Mouse (Mus musculus): ENCODE data around the gene Noxa1. TPM values are rescaled to one million over a fixed set of nuclear protein-coding genes. Genes with fewer than 3 reads are reported as not detected.

Noxa1 gene
- polyA plus RNA-seq, 1 experiment from 2014 or later: not detected

DNA sequence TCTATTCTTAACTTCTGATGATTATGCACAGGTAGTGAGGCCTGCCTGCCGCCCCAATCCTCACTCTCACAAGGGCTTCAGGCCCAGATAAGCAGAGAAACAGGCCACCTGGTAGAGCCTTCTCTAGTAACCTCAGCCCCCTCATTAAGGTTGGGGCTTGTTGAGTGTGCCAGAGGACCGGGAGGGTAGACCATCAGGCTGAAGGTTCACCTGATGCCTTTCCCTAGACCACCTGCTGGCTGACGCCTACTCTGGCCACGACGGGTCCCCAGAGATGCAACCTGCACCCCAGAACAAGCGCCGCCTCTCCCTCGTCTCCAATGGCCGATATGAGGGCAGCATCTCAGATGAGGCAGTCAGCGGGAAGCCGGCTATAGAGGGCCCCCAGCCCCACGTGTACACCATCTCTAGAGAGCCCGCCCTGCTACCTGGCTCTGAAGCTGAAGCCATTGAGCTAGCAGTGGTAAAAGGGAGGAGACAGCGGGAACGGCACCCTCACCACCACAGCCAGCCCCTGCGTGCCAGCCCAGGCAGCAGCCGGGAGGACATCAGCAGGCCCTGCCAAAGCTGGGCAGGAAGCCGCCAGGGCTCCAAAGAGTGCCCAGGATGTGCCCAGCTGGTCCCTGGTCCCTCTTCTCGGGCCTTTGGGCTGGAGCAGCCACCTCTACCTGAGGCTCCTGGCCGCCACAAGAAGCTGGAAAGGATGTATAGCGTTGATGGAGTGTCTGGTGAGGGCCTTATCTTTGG is 39.4 kb downstream of the Noxa1 start:
- no peak for ATAC-seq (ENCODE audit: low FRiP score)
- DNase-seq (ENCODE audit: low spot score): no peak
- H3K27ac ChIP-seq: no peak overlapping the region
- H3K36me3 ChIP-seq (replicated peaks; ENCODE audit: control insufficient read depth, insufficient read depth): peaks cover 44% of the 10 kb centered on the region
- H3K27me3 ChIP-seq (ENCODE audit: control insufficient read depth, insufficient read depth, low read length): no peaks in the 10 kb centered on the region
- H3K9me3 ChIP-seq (ENCODE audit: control insufficient read depth, low read length): no peaks in the 10 kb centered on the region
- WGBS: 92% methylated on average over 21 of the region's 21 CpGs
- peak overlapping the region; percentile 89 for H3K4me3 ChIP-seq (replicated peaks; ENCODE audit: low read length)
- H3K4me2 ChIP-seq (replicated peaks): peak overlapping the region; percentile 94
- peak overlapping the region; percentile 88 for H3K9ac ChIP-seq
- peaks cover 14% of the 10 kb centered on the region for H3K4me1 ChIP-seq (replicated peaks; ENCODE audit: control insufficient read depth, insufficient read depth, low read length)

GRCm38 (mm10) chr2:25055068-25055405 is 39.9 kb downstream of the Noxa1 start:
- Histone ChIP-seq H3K4me3 (replicated peaks; ENCODE audit: low read length) (peak overlapping the region; percentile 89), H3K9me3 (ENCODE audit: control insufficient read depth, low read length) (no peaks in the 10 kb centered on the region), H3K36me3 (replicated peaks; ENCODE audit: control insufficient read depth, insufficient read depth) (peaks cover 38% of the 10 kb centered on the region), H3K4me2 (replicated peaks) (peak overlapping the region; percentile 94), H3K9ac (peak overlapping the region; percentile 88), H3K27ac (no peak overlapping the region), H3K27me3 (ENCODE audit: control insufficient read depth, insufficient read depth, low read length) (no peaks in the 10 kb centered on the region), H3K4me1 (replicated peaks; ENCODE audit: control insufficient read depth, insufficient read depth, low read length) (peaks cover 14% of the 10 kb centered on the region)
- ATAC-seq (ENCODE audit: low FRiP score) (peak; percentile 39; the same call in 1 of the 2 replicates), DNase-seq (ENCODE audit: low spot score) (no peak)
- WGBS: 31% methylated on average over 2 of the region's 2 CpGs

DNA sequence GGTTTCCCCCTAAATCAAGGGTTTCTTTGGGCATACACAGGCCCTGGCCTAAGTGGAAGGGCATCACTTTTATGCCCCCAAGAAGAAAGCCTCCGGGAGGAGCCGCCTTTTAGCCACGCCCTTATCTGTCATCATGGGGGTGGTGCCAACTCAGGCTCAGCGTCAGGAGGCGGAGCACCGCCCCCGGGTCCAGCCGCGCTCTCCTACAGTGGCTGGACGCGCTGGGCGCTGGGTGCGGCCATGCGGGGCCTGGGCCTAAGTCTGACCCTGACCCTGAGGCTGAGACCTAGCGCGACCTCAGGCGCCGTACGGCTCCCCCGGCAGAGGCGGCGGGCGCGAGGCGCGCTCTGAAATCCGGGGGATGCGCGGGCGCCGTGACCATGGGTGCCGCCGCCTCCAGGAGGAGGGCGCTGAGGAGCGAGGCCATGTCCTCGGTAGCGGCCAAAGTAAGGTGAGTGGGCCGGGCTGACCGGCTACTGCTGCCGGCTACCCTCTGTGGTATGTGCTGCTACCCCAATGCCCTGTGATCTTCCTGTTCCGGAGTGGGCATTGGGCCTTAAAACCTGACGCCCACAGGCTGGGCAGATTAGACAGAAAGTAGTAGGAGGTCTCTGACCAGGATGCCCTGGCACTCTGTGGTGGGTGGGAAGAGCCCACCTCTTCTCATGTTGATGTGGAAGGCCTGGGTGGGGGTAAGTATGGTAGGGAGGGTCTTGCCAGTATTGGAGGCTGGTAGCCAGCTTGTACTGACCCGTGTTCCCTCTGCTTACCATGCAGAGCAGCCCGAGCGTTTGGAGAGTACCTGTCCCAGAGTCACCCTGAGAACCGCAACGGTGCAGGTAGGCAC is 40.5 kb downstream of the Noxa1 start, which contains the start of gene Nsmf:
TSS of gene Nsmf (plus strand) at position 135 of the 847 bp plus-strand sequence.
- DNase-seq (ENCODE audit: low spot score): peak; percentile 88
- peaks cover 32% of the 10 kb centered on the region for H3K36me3 ChIP-seq (replicated peaks; ENCODE audit: control insufficient read depth, insufficient read depth)
- peak within 1 kb of the TSS; percentile 89 for H3K4me3 ChIP-seq (replicated peaks; ENCODE audit: low read length)
- peak within 1 kb of the TSS; percentile 60 for H3K27ac ChIP-seq
- WGBS: 5% methylated on average over 47 of the region's 47 CpGs
- peak within 1 kb of the TSS; percentile 88 for H3K9ac ChIP-seq
- H3K4me2 ChIP-seq (replicated peaks): peak within 1 kb of the TSS; percentile 94
- no peaks in the 10 kb centered on the region for H3K9me3 ChIP-seq (ENCODE audit: control insufficient read depth, low read length)
- ATAC-seq (ENCODE audit: low FRiP score): peak; percentile 89
- H3K27me3 ChIP-seq (ENCODE audit: control insufficient read depth, insufficient read depth, low read length): no peaks in the 10 kb centered on the region
- H3K4me1 ChIP-seq (replicated peaks; ENCODE audit: control insufficient read depth, insufficient read depth, low read length): peaks cover 14% of the 10 kb centered on the region

DNA sequence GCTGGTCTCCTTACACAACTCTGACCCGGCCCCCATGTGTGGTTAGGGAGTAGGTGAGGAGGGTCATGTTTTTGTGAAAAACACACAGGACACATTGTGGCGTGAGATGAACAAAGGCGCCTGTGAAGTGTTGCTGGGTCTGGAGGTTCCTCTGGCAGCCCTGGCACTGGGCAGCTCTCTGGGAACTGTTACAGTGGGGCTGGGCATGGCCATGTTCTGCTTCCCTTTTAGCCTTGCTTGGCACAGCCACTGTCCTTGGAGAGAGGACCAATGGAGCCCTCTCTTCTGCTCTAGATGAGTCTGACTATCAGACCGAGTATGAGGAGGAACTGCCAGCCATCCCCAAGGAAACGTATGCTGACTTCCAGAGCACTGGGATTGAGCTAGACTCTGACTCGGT is 41.8 kb downstream of the Noxa1 start:
- ATAC-seq (ENCODE audit: low FRiP score) (no peak), DNase-seq (ENCODE audit: low spot score) (no peak)
- H3K27me3 ChIP-seq (ENCODE audit: control insufficient read depth, insufficient read depth, low read length): no peaks in the 10 kb centered on the region
- peaks cover 14% of the 10 kb centered on the region for H3K4me1 ChIP-seq (replicated peaks; ENCODE audit: control insufficient read depth, insufficient read depth, low read length)
- no peak overlapping the region for H3K27ac ChIP-seq
- H3K9ac ChIP-seq: no peak overlapping the region
- H3K4me2 ChIP-seq (replicated peaks): no peak overlapping the region
- H3K36me3 ChIP-seq (replicated peaks; ENCODE audit: control insufficient read depth, insufficient read depth): peaks cover 20% of the 10 kb centered on the region
- H3K4me3 ChIP-seq (replicated peaks; ENCODE audit: low read length): no peak overlapping the region
- no peaks in the 10 kb centered on the region for H3K9me3 ChIP-seq (ENCODE audit: control insufficient read depth, low read length)
- WGBS: 93% methylated on average over 6 of the region's 6 CpGs

- ATAC-seq (ENCODE audit: low FRiP score): no peak
- Histone ChIP-seq H3K4me2 (replicated peaks) (no peak overlapping the region), H3K9me3 (ENCODE audit: control insufficient read depth, low read length) (no peaks in the 10 kb centered on the region), H3K36me3 (replicated peaks; ENCODE audit: control insufficient read depth, insufficient read depth) (peaks cover 6% of the 10 kb centered on the region; the same call in 1 of the 2 replicates), H3K27ac (no peak overlapping the region), H3K4me1 (replicated peaks; ENCODE audit: control insufficient read depth, insufficient read depth, low read length) (peaks cover 14% of the 10 kb centered on the region), H3K27me3 (ENCODE audit: control insufficient read depth, insufficient read depth, low read length) (no peaks in the 10 kb centered on the region), H3K4me3 (replicated peaks; ENCODE audit: low read length) (no peak overlapping the region), H3K9ac (no peak overlapping the region)
- 85% methylated on average over 8 of the region's 8 CpGs for WGBS
- no peak for DNase-seq (ENCODE audit: low spot score)
Observed at GRCm38 (mm10) chr2:25051450-25051849, 43.5 kb downstream of the Noxa1 start.

DNA sequence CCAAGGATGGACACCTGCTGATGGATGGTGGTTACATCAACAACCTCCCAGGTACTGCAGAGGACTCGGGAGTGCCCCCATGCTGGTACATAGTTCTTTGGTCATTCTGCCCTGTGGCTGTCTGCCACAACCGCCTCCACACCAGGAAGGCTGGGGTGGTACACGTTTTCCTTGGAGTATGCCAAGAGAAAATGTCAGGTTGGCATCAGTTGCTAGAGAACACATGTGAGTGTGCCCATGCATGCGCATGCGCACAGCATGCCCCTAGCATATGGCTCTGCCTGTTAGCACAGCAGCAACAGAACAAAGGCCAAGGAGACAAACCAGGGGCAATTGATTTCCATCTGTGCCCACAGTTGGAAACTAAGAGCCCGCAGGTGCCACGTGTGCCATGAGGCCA is 44.0 kb downstream of the Noxa1 start:
- H3K36me3 ChIP-seq (replicated peaks; ENCODE audit: control insufficient read depth, insufficient read depth): peaks cover 3% of the 10 kb centered on the region; the same call in 1 of the 2 replicates
- no peaks in the 10 kb centered on the region for H3K27me3 ChIP-seq (ENCODE audit: control insufficient read depth, insufficient read depth, low read length)
- H3K9me3 ChIP-seq (ENCODE audit: control insufficient read depth, low read length): no peaks in the 10 kb centered on the region
- peaks cover 13% of the 10 kb centered on the region for H3K4me1 ChIP-seq (replicated peaks; ENCODE audit: control insufficient read depth, insufficient read depth, low read length)
- H3K27ac ChIP-seq: no peak overlapping the region
- WGBS: 84% methylated on average over 7 of the region's 7 CpGs
- H3K9ac ChIP-seq: no peak overlapping the region
- H3K4me3 ChIP-seq (replicated peaks; ENCODE audit: low read length): no peak overlapping the region
- no peak overlapping the region for H3K4me2 ChIP-seq (replicated peaks)
- DNase-seq (ENCODE audit: low spot score) (peak; percentile 32), ATAC-seq (ENCODE audit: low FRiP score) (no peak)

GRCm38 (mm10) chr2:25040089-25040488 is 54.9 kb downstream of the Noxa1 start:
- no peaks in the 10 kb centered on the region for H3K36me3 ChIP-seq (replicated peaks; ENCODE audit: control insufficient read depth, insufficient read depth)
- no peaks in the 10 kb centered on the region for H3K9me3 ChIP-seq (ENCODE audit: control insufficient read depth, low read length)
- H3K27ac ChIP-seq: no peak overlapping the region
- 86% methylated on average over 5 of the region's 5 CpGs for WGBS
- no peak for ATAC-seq (ENCODE audit: low FRiP score)
- no peaks in the 10 kb centered on the region for H3K4me1 ChIP-seq (replicated peaks; ENCODE audit: control insufficient read depth, insufficient read depth, low read length)
- H3K4me3 ChIP-seq (replicated peaks; ENCODE audit: low read length): no peak overlapping the region
- no peak for DNase-seq (ENCODE audit: low spot score)
- no peaks in the 10 kb centered on the region for H3K27me3 ChIP-seq (ENCODE audit: control insufficient read depth, insufficient read depth, low read length)
- H3K9ac ChIP-seq: no peak overlapping the region
- no peak overlapping the region for H3K4me2 ChIP-seq (replicated peaks)

Small RNA genes within 50 kb of the gene (microRNA-seq; reads per million reads assigned to microRNA genes)
- gene Gm24328 (not detected), gene Mir7664 (not detected)

Other genes starting within 250 kb of the Noxa1 start
- gene Ehmt1, start 175.5 kb downstream of the Noxa1 start, polyA plus RNA-seq (2014; fragmentation: Nextera tagmentation; extraction: Ambion mirVana): 77.7 and 81.8 TPM in 2 replicates
- gene Arrdc1, start 159.9 kb downstream of the Noxa1 start, polyA plus RNA-seq (2014; fragmentation: Nextera tagmentation; extraction: Ambion mirVana): 22.6 and 26.0 TPM in 2 replicates
- 23.4 and 23.9 TPM in 2 replicates for gene Zmynd19, start 145.4 kb downstream of the Noxa1 start, polyA plus RNA-seq (2014; fragmentation: Nextera tagmentation; extraction: Ambion mirVana)
- gene Dph7, start 132.7 kb downstream of the Noxa1 start, polyA plus RNA-seq (2014; fragmentation: Nextera tagmentation; extraction: Ambion mirVana): 32.6 and 32.8 TPM in 2 replicates
- gene Mrpl41, start 120.1 kb downstream of the Noxa1 start, polyA plus RNA-seq (2014; fragmentation: Nextera tagmentation; extraction: Ambion mirVana): 173 and 187 TPM in 2 replicates
- 2.4 and 3.7 TPM in 2 replicates for gene Pnpla7, start 119.1 kb downstream of the Noxa1 start, polyA plus RNA-seq (2014; fragmentation: Nextera tagmentation; extraction: Ambion mirVana)
- gene Nsmf, start 40.8 kb downstream of the Noxa1 start, polyA plus RNA-seq (2014; fragmentation: Nextera tagmentation; extraction: Ambion mirVana): 117 and 126 TPM in 2 replicates
- 0.21 TPM in 1 of 2 replicates, not detected in the other for gene Entpd8, start 14.8 kb downstream of the Noxa1 start, polyA plus RNA-seq (2014; fragmentation: Nextera tagmentation; extraction: Ambion mirVana)
- 15.6 and 19.9 TPM in 2 replicates for gene Nrarp, start 85.6 kb upstream of the Noxa1 start, polyA plus RNA-seq (2014; fragmentation: Nextera tagmentation; extraction: Ambion mirVana)
- gene Tor4a, start 101.7 kb upstream of the Noxa1 start, polyA plus RNA-seq (2014; fragmentation: Nextera tagmentation; extraction: Ambion mirVana): 2.0 and 2.2 TPM in 2 replicates
- gene Nelfb, start 116.3 kb upstream of the Noxa1 start, polyA plus RNA-seq (2014; fragmentation: Nextera tagmentation; extraction: Ambion mirVana): 88.0 and 91.6 TPM in 2 replicates
- gene Stpg3, start 119.5 kb upstream of the Noxa1 start, polyA plus RNA-seq (2014; fragmentation: Nextera tagmentation; extraction: Ambion mirVana): not detected in 2 replicates
- gene Fam166a, start 123.6 kb upstream of the Noxa1 start, polyA plus RNA-seq (2014; fragmentation: Nextera tagmentation; extraction: Ambion mirVana): not detected in 2 replicates
- gene Tubb4b, start 129.6 kb upstream of the Noxa1 start, polyA plus RNA-seq (2014; fragmentation: Nextera tagmentation; extraction: Ambion mirVana): 382 and 411 TPM in 2 replicates
- gene Slc34a3, start 139.2 kb upstream of the Noxa1 start, polyA plus RNA-seq (2014; fragmentation: Nextera tagmentation; extraction: Ambion mirVana): not detected in 2 replicates
- not detected in 2 replicates for gene Rnf224, start 141.6 kb upstream of the Noxa1 start, polyA plus RNA-seq (2014; fragmentation: Nextera tagmentation; extraction: Ambion mirVana)
- 166 and 177 TPM in 2 replicates for gene Rnf208, start 147.1 kb upstream of the Noxa1 start, polyA plus RNA-seq (2014; fragmentation: Nextera tagmentation; extraction: Ambion mirVana)
- 0.59 TPM in 1 of 2 replicates, not detected in the other for gene Cysrt1, start 147.3 kb upstream of the Noxa1 start, polyA plus RNA-seq (2014; fragmentation: Nextera tagmentation; extraction: Ambion mirVana)
- gene AL732309.1, start 151.7 kb upstream of the Noxa1 start, polyA plus RNA-seq (2014; fragmentation: Nextera tagmentation; extraction: Ambion mirVana): 2.9 and 5.3 TPM in 2 replicates
- 9.8 and 12.5 TPM in 2 replicates for gene Tmem203, start 160.3 kb upstream of the Noxa1 start, polyA plus RNA-seq (2014; fragmentation: Nextera tagmentation; extraction: Ambion mirVana)
- gene Tprn, start 167.5 kb upstream of the Noxa1 start, polyA plus RNA-seq (2014; fragmentation: Nextera tagmentation; extraction: Ambion mirVana): 13.4 and 14.7 TPM in 2 replicates
- 175 and 190 TPM in 2 replicates for gene Ssna1, start 177.3 kb upstream of the Noxa1 start, polyA plus RNA-seq (2014; fragmentation: Nextera tagmentation; extraction: Ambion mirVana)
- gene Anapc2, start 177.3 kb upstream of the Noxa1 start, polyA plus RNA-seq (2014; fragmentation: Nextera tagmentation; extraction: Ambion mirVana): 113 and 114 TPM in 2 replicates
- gene Tmem210, start 193.0 kb upstream of the Noxa1 start, polyA plus RNA-seq (2014; fragmentation: Nextera tagmentation; extraction: Ambion mirVana): not detected in 2 replicates
- gene Lrrc26, start 194.8 kb upstream of the Noxa1 start, polyA plus RNA-seq (2014; fragmentation: Nextera tagmentation; extraction: Ambion mirVana): not detected in 2 replicates
- 57.2 and 68.4 TPM in 2 replicates for gene Grin1, start 224.0 kb upstream of the Noxa1 start, polyA plus RNA-seq (2014; fragmentation: Nextera tagmentation; extraction: Ambion mirVana)
- 51.6 and 66.0 TPM in 2 replicates for gene Man1b1, start 237.2 kb upstream of the Noxa1 start, polyA plus RNA-seq (2014; fragmentation: Nextera tagmentation; extraction: Ambion mirVana)

Data from hindbrain, embryonic 14.5 days (tissue).